Mouse (Mus musculus) left cerebral cortex, postnatal 25 days (tissue): Measurements from ENCODE around the gene Clspn. TPM values are rescaled to one million over a fixed set of nuclear protein-coding genes. Genes with fewer than 3 reads are reported as not detected.

Experiments used
- DNase-seq, 2 experiments: peaks; one replicate each; pipeline ENCODE4 v3.0.0; 2022; ENCODE audit warnings: low spot score in 2 of 2, mixed read lengths in 1 of 2
- intact Hi-C: fragments of 180-260 bp; cut with DNase I; formaldehyde crosslinking; loops from one replicate; pipeline ENCODE4 v1.15.1; 2025
- total RNA-seq, 2 experiments: library from RNA; stranded (reverse); gene quantifications; 2 replicates each; pipeline ENCODE4 v1.2.3; 2021

Gene Clspn
- total RNA-seq, 2 experiments from 2014 or later: 1.2 to 1.6 TPM

DNA sequence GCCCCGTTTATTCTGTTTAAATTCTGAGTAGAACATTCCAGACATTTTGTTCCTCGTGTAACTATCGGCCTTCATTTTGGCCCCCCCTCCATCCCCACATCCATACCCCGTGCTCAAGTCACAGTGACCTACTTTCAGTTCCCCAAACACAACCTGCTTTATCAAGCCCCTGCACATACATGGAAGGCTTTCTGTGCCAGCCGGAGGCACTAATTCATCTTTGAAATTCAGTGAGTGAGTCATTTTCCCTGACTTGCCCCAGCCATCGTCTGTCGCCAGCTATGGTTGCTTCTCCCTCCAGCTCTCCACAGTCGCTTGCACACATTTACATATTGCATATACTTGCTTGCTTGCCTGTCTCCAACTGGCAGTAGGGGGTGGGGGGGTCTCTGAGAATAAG lies 3.6 kb upstream of the Clspn start:
- intact Hi-C loops: loop anchor here (10.0 kb wide), 2 partner anchors 692 to 762 kb away; partner anchors contain the start of genes Gja4 and Smim12
- peak in 1 of 2 experiments; percentile 76 for DNase-seq

GRCm38 (mm10) chr4:126553685-126554084 lies 3.0 kb upstream of the Clspn start:
- DNase-seq: no peak
- intact Hi-C loops: loop anchor here (10.0 kb wide), 2 partner anchors 691 to 761 kb away; partner anchors contain the start of genes Gja4 and Smim12

DNA sequence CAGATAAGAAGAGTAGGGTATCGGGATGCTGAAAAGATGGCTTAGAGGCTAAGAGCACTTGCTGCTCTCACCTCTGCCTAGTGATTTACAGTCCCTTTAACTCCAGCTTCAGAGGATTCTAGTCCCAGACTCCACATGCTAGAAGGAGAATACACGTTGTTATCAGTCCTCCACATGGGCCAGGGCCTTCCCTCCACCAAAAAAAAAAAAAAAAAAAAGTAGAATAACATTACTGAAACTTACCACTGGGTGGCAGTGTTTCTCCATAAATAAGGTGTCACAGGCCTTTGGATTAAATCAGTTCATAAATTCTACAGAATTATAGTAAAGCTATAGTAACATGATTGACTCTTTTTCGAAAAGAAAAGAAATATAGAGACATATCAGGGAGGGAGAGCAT lies 2.3 kb upstream of the Clspn start:
- DNase-seq: no peak
- intact Hi-C loops: loop anchor here (10.0 kb wide), 2 partner anchors 690 to 760 kb away; partner anchors contain the start of genes Gja4 and Smim12

- intact Hi-C loops: no loop called here
- DNase-seq: no peak
Observed at GRCm38 (mm10) chr4:126563798-126564197, 7.1 kb downstream of the Clspn start.

GRCm38 (mm10) chr4:126567243-126567642 lies 10.5 kb downstream of the Clspn start:
- DNase-seq: no peak
- intact Hi-C loops: no loop called here

DNA sequence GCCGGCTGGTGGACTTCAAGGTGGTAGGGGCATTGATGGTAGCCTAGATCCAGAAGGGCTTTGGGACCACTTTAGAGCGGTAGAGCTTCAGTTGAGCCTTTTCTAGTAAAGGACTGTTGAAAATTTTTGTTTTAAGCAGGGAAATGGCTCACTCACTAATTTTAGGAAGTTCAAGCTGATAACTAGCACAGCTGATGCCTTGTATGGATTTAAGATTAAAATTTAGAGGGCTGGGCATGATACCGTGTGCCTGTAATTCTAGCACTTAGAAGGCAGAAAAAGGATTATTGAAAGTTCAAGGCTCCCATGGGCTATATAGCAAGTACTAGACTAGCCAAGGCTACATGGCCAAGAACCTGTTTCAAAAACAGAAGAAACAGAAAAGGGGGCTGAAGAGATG lies 13.0 kb downstream of the Clspn start:
- intact Hi-C loops: no loop called here
- DNase-seq: no peak

DNA sequence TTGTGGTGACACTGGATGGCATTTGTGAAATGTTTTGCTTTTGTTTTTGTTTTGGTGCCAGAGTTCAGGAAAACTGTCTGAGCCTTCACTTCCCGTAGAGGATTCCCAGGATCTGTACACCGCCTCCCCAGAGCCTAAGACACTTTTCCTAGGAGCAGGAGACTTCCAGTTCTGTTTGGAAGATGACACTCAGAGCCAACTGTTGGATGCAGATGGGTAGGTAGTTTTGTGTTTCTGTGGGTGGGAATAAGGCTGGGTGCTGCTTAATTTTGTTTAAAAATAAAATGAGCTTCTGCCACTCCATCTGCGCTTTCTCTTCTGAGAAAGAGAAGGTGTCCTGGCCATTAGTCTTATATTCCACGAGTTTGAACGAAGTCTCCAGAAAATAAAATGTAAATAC lies 19.5 kb downstream of the Clspn start:
- DNase-seq: peak; percentile 52 to 80
- intact Hi-C loops: no loop called here

DNA sequence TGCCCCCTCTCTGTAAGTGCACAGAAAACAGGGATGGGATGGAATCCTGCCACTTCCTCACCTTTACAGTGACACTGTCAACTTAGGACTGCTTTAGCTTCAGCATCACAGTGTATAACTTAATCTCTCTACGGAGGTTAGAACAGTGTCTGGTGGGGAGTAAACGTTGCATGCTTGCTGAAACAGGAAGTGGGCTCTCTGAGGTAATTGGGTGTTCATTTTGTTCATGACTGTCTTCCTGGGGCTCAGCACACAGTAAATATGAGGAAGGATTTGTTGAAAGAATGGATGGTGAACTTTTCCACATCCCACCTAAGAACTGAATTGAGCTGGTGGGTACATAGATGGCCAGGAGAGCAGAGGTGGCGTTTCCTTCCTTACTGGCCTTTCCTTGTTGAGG lies 21.2 kb downstream of the Clspn start:
- DNase-seq: no peak
- intact Hi-C loops: no loop called here

DNA sequence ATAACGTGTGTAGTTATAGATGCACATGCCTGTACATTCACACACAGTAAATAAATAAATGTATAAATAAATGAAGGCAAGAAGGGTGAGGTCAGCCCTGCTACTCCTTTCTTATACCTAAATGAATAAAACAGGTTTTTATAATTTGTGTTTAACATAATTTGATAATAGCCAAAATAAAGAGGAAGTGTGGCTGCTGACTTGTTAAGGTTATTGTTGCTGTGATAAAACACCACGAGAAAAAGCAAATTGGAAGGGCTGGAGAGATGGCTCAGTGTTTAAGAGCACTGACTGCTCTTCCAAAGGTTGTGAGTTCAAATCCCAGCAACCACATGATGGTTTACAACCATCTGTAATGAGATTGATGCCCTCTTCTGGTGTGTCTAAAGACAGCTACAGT lies 22.3 kb downstream of the Clspn start:
- DNase-seq: no peak
- intact Hi-C loops: no loop called here

DNA sequence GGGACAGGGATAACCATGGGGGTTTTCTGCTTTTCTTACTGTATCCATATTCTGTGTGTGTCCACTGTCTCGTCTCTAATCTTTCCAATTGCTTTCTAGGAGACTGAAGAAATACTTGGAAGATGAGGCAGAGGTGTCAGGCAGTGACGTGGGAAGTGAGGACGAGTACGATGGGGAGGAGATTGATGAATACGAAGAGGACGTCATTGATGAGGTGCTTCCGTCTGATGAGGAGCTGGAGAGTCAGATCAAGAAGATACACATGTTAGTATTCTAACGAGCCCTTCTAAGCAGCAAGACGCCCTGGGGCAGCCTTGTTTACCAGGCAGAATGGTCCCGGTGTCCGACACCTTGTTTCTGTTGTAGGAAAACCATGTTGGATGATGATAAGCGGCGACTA lies 29.0 kb downstream of the Clspn start:
- no peak for DNase-seq
- intact Hi-C loops: no loop called here

- no peak for DNase-seq
- intact Hi-C loops: no loop called here
Observed at GRCm38 (mm10) chr4:126592039-126592438, 35.3 kb downstream of the Clspn start.

DNA sequence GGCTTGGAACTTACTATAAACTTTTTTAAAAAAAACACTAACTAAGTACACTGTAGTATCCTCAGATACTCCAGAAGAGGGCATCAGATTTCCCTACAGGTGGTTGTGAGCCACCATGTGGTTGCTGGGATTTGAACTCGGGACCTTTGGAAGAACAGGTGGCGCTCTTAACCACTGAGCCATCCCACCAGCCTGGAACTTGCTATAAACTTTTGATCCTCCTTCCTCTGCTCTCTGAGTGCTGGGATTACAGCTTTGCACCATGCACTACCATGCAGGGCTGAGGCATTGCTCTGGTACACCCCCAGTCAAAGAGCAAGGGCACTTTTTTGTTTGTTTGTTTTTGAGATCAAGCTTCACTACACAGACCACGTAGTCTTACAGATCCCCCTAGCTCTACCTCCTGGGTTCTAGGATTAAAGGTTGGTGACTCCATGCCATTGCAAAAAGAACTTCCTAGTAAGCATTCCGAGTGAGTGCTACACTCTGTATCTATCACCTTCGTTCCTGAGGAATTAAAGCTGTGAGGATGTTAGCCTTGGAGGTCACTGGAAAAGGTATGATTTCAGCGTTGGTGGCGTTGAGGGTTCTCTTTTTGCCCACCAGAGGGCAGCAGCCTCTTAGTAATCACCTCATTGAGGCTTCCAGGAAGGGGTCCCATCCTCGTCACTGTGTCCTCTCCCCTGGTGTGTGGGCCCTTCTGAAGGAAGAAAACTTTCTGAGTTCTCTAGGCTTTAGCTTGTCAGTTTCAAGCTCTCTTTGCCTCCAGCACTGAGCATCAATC lies 43.4 kb downstream of the Clspn start:
- peak; percentile 45 to 47 for DNase-seq
- intact Hi-C loops: loop anchor here (1.0 to 2.0 kb wide), 2 partner anchors 141 to 241 kb away; no protein-coding TSS in a partner anchor

- peak; percentile 12 to 13 for DNase-seq
- intact Hi-C loops: loop anchor here (2.0 kb wide), 1 partner anchor 239 kb away; no protein-coding TSS in a partner anchor
Observed at GRCm38 (mm10) chr4:126601597-126602444, 45.1 kb downstream of the Clspn start.

DNA sequence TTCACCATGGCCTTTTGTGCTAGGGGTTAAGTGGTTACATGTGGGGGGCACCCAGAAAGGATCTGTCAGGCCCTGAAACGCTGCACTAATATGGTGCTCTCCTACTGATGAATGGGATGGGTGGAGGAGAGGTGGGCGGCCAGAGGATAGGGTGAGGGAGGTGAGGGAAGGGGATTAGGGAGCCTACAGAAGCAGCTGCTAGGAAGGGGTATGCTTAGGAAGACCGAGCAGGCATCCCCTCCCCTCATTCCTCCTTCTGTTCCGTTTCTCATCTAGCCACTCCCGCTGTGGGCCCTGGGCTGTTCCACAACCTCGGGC lies 45.7 kb downstream of the Clspn start:
- DNase-seq: no peak
- intact Hi-C loops: no loop called here

GRCm38 (mm10) chr4:126604141-126604540 lies 47.4 kb downstream of the Clspn start:
- intact Hi-C loops: no loop called here

GRCm38 (mm10) chr4:126605751-126606150 lies 49.0 kb downstream of the Clspn start:
- intact Hi-C loops: no loop called here
- no peak for DNase-seq

More at GRCm38 (mm10) chr4:126604141-126604540, 47.4 kb downstream of the Clspn start:
- no peak for DNase-seq

- intact Hi-C loops: no loop called here
Observed at GRCm38 (mm10) chr4:126609606-126610181, 53.0 kb downstream of the Clspn start, which contains the start of gene 5730409E04Rik. 5730409E04Rik (plus strand) TSS chr4:126609818.

GRCm38 (mm10) chr4:126611991-126612390 lies 55.3 kb downstream of the Clspn start:
- intact Hi-C loops: no loop called here
- DNase-seq: no peak

More at GRCm38 (mm10) chr4:126609606-126610181, 53.0 kb downstream of the Clspn start, which contains the start of gene 5730409E04Rik:
- DNase-seq: peak; percentile 84 to 85

- no peak for DNase-seq
- intact Hi-C loops: no loop called here
Observed at GRCm38 (mm10) chr4:126616312-126616711, 59.6 kb downstream of the Clspn start.
